Mouse (Mus musculus): ENCODE results near the gene Slc24a3.
A peak's percentile ranks its signal among the peaks of the same experiment; 100 is the strongest.

The Slc24a3 gene

DNA sequence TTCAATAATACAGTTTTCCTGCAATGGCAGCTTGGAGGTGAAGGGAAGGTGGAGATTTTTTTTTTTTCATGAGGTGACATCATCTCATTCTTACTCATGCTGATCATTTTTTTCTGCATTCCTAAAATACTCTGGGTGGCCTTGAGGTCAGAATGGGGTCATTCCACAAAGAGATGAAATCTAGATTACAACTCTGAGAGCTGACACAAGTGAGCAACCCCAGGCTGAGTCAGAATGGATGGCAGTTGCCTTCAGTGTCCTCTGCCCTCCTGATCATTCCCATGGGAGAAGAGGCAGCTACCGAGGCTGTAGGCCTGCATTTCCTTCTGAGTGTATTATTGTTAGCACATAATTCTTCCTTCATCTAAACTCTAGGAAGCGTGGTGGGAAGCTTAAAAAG lies 116.2 kb downstream of the Slc24a3 start:
- DNase-seq (ENCODE audit: low spot score) = no peak

DNA sequence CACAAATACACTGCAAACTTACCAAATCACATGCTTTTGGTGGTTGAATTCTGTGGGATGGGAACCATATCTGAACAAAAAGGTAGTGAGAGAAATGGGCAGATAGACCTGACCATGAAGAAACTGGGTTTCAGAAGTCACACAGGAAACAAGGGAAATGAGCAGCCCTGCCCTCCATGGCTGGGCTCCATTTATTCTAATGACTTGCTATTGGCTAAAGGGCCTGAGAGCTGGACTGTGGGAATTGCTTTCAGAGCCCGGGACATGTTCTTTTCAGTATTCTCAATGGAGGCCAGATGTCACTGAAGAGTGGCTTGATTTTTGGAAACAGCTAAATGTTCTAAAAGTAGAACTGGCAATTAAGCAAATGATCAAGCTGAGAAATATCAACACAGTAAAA lies 120.9 kb downstream of the Slc24a3 start:
- no peak for DNase-seq (ENCODE audit: low spot score)

DNA sequence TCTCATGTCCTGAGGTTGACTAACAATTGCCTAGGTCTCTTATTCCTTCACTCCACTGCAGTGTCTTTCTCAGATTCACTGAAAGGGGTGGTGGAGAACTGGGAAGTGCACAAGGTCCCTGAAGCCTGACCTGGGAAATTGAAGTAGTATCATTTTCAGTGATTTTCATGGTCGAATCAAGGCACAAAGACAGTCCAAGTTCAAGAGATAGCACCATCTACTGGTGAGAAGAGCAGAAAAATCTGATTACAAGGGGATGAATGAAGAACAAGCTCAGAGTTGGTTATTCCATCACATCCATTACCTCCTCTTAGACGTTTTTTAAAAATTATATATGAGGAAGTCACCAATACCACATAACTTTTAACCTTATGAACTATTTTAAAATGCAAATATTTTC lies 123.9 kb downstream of the Slc24a3 start:
- peak; percentile 40 for DNase-seq (ENCODE audit: low spot score)

DNA sequence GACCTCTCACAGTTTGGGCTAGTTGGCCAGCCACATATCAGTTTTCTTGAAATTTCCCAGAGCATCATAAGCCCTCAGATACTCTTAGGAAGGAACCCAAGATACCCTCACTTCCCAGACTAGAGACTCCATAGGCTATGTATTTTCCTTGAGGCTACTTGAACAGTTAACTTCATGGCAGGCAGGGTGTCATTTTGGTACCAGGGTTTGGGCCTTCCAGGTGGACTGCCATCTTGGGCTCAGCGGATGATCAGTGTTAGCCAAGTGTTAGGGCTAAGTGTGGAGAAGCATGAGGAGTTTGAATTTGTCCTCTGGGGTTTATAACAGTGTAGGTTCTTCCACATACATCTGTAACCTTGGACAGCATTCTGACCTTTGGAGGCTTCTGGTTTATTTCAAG lies 124.6 kb downstream of the Slc24a3 start:
- DNase-seq (ENCODE audit: low spot score) = no peak

DNA sequence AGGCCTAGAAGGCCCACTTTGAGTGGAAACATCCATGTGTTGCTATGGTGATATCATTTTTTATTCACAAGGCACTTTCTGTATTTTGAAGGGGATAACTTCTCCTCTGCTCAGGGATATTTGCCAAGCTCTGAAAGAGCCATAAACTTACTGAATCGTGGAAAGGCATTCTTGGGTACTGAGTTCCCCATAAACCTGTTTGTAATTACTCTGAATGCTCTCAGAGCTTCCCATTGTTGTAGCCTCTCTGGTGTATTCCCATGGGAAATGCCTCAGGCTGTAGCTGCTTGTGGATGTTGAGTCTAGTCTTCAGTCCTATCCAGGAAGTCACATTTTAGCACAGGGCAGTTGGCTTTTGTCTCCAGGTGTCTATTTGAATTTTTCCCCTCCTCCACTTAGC lies 125.3 kb downstream of the Slc24a3 start:
- DNase-seq (ENCODE audit: low spot score) = no peak

DNA sequence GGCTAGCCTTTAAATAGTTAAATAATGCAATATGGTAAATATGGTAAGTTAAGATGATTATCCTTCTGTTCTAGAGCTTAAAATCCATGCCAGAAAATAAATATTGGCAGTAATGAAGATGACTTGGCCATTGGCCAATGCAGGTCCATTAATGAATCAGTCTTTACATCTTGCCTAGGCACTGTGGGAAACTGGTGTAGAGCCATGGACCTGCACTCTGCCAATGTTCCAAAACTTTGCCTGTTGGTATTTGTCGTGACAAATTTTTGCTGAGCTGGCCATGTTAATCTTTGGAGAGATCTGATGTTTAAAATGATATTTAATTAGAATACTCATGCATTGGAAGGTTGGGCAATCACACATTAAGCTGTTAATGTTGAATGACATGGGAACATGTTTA lies 129.4 kb downstream of the Slc24a3 start:
- DNase-seq (ENCODE audit: low spot score) = no peak

DNA sequence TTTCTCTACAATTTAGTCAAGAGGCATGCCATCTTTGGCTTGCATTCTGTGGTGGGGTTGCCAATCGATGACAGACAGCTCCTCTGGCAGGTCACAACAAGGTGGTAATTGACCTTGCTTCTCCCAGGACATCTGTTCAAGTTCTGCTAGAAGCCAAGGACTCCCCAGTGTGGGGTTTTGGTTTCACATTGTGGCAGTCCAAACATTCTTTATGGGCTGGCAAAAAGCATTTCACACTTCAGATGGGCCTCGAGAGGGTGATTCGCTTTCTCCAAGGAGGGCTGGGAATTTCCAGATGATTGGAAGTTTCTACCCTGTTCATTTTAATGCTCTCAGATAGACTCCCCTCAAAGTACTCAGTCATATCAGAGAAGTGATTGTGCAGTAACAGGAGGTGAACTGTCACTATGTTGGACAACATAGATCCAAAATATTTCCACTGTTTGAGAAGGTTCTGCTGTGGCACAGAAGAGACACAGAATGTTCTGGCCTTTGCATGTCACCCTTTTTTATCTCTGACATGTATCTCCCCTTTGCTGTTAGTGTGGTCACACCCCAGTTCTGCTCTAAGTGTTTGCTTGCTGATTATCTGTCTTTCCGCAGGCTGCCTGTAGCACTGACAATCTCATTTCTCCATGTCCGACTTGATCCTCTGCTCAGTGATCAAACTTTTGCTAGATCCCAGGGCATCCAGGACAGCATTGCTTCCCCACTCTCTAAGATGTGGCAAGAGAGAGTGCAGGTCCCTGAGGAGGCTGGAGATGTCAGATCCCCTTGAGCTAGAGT lies 132.6 kb downstream of the Slc24a3 start:
- DNase-seq (ENCODE audit: low spot score) = no peak

DNA sequence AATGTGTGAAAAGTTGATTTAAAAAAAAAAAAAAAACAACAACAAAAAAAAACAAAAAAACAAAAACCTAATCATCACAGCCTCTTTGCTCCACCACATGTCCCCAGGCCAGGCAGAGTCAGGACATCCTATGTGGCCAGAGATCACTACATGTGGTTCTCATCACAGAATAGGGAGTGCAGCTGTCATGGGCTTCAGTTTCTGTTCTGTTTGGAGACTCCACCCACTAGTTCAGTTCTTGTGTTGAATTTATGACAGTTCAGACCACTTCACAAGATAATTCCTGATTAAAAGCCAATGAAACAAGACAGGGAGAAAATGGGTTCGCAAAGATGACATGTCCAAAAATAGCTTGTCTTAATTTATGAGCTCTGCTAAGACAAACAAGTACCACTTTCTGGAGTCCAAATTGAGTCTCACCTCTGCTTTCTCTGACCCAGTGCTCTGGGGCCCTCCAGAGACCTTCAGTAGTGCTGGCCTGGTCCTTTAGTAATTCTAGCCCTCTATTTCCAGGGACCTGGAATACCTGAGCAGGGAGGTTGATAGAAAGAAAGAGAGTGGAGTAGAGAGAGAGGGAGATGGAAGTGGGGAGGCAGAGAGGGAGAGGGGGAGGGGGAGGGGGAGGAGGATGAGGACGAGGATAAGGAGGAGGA lies 139.8 kb downstream of the Slc24a3 start:
- no peak for DNase-seq (ENCODE audit: low spot score)

DNA sequence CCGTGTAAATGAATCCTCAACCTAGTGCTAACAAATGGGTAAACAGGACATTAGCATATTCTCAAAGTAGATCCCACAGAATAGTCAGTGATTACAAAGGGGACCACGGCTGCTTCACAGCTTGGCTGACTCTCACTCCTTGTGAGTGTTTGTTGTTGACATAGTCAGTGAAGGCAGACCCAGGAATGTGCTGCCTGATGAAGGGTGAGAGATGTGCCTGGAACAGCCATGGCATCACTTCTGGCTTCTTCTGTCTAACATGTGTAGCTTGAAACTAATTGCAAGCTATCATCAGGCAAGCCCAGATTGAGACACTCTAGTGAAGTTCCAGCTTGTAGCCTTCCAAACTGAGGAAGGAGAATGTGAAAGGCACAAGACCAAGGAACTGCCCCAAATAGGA lies 151.4 kb downstream of the Slc24a3 start:
- no peak for DNase-seq (ENCODE audit: low spot score)

DNA sequence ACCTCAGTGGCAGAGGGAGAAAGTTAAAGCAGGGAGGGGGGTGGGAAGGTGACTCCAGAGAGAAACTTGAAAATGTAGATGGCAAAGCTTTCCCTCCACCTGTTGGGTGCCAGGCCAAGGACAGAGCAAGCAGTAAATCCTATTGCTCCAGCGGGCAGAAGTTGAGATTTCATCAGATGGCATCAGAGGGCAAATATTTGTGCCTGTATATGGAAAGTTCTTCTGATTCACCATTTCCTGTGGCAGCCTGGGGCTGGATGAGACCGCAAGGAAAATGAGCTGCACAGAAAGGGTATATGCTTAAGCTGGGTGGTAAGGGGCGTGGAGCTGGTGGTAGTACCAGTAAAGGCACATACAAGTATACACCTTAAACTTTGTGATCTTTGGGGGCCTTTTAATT lies 153.7 kb downstream of the Slc24a3 start:
- DNase-seq (ENCODE audit: low spot score) = no peak

DNA sequence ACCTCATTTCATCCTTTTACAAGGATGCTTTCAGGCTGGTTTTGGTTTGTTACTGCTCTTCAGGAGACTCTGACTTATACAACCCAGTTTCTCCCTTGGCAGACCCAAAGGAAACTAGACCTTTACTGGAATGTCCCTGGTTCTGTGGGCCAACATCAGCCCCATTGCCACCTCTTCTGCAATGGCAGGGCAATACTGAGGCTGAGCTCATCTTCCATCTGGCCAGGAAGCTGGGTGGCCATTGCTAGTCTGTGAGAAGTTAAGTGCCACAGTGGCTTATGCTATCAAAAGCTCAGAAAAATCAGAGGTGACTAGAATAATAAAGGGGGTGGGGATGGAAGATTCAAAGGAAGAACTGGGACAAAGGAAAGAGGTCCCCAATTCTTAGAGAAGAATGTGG lies 154.2 kb downstream of the Slc24a3 start:
- DNase-seq (ENCODE audit: low spot score) = no peak

DNA sequence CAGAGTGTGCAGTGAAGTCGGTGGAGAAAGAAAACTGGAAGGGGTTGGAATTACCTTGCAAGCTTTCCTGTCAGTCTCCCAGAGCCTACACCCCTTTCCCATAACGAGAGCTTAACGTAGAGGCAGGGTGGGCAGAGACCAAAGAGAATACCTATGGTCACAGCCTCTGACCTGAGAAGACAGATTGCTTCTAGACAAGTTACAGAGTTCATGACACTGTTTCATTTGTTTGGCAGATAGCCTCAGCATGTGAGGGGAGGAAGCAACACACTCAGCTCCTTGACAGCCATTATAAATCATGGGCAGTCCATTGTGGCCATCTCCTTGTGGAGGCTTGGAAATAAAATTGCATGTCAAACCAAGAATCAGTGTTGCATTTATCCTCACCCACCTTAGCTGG lies 156.9 kb downstream of the Slc24a3 start:
- DNase-seq (ENCODE audit: low spot score) = no peak

DNA sequence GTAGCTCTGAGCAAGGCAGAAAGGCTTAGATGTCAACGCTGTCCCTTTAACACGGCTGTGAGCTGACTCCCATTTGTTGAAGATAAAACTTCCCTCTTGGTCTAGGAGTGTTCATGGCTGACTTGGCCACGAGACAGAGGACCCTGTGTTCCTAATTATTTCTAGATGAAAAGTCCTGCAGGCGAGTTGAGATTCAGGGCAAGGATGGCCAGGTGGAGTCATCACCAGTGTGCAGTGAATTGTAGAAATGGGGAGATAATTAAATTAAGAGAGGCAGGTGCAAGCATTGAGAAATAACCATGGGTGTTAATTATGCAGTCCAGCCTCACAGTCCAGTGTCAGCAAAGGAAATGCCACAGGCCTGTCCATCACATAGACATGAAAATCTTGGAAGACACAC lies 158.3 kb downstream of the Slc24a3 start:
- no peak for DNase-seq (ENCODE audit: low spot score)

DNA sequence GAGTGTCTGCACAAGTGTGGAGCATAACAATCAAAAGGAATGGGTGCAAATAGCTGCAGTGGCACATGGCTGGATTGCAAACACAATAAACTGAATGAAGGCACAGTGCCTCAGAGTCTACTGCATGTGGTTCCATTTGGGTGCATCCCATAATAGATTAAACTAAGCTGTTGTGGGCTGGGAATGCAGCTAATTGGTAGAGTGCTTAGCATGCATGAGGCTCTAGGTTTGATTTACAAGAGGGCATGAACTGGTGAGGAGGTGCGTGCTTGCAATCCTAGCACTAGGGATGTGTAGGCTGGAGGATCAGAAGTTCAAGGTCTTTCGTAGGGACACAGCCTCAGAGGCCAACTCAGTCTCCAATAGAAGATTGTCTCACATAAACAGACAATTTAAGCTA lies 159.0 kb downstream of the Slc24a3 start:
- no peak for DNase-seq (ENCODE audit: low spot score)

DNA sequence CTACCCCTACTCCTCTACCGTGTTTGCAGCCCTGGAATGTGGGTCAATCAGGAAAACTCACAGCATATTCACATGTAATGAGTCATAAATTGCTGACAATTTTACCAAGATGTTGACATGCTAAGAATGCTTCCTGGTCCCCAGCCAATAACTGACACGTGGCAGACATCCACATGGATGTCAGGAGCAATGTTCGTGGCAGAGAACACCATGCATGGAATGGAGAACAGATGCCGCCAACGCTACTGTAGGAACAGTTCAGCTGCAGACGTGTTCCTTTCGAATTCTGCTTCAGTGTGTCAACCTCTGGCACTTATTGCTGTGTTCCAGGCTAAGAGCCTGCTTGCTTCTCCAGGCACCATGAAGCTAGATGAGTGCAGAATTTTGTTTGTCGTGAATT lies 162.2 kb downstream of the Slc24a3 start:
- no peak for DNase-seq (ENCODE audit: low spot score)

DNA sequence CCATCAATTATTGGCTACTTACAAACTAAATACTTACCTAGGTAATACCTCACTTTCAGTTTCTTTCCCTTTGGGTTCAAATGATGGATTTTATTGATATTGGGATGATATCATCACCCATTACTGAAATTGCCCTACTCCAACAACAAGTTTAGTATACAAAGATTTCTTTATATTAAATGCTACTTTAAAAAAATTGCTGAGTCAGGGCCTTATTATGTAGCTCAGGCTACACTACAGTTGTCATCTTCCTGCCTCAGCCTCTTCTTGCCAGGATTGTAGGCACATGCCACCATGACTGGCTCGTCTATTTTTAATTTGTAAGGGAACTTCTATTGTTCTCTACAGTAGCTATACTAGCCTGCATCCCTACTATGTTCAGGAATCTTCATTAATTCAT lies 164.0 kb downstream of the Slc24a3 start:
- no peak for DNase-seq (ENCODE audit: low spot score)

DNA sequence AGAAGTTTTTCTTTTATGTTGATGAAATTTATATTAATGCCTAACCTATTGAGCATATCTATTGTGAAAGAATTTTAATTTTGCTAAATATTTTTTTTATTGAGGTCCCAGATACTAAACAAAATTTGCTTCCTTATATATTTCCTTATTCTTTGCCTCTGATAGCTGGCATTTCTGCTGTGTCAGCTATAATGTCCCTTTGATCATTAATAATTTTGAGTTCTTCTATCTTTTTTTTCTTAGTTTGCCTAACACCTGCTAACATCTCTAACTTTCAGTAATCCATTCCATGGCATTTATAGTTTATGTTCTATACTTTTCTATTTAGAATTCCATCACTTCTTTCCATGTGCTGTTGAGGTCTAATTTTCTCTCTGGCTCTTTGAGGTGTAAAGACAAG lies 165.9 kb downstream of the Slc24a3 start:
- no peak for DNase-seq (ENCODE audit: low spot score)

DNA sequence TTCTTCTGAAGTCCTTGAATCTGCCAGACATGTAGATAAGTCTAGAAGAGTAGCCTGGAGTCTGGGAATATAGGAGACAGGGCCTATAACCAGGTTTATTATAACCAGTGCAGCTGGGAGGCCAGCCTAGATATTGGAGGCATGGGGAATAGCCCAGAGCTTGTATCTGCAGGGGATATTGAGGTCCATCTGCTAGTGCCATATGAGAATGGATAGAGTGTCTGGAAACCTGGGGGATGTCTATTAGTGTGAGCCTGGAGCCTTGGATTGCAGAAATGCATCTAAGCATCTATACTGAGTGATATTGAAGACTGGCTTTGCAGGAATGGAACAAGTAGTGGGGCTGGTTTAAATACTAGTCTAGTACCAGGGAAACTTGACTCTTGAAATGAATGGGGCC lies 168.9 kb downstream of the Slc24a3 start:
- DNase-seq (ENCODE audit: low spot score) = no peak

DNA sequence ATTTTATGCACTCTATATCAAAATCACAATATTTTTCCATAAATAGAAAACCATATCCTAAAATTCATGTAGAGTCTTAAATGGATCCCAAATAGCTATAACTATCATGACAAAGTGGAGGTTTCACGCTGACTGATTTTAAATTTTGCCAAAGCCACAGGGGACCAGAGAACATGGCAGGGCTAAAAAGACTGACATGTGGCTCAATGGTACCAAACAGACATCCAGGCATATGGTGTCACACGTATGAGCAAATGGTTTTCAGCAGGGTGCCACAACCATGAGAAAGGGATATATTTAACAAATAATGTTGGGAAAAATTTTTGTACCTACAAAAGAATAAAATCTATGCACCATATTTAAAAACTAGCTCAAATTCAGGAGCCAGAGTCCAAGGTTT lies 173.3 kb downstream of the Slc24a3 start:
- DNase-seq (ENCODE audit: low spot score) = no peak

DNA sequence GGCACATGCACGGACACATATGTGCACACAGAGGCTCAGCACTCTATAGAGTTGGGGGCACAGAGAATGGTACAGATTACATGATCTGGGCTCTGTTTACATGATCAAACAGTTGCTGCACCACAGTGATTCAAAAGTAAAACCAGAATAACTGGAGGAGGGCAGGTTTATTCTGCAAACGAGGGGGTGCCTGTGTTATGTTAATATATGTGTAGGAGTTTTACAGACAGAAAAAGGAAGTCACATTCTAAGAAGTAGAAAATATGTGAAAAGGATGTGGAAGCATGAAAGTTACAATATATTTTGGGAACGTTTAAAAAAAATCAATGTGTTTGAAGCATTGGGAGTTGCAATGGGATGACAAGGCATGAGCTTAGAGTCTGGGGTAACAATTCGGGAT lies 175.4 kb downstream of the Slc24a3 start:
- no peak for DNase-seq (ENCODE audit: low spot score)

DNA sequence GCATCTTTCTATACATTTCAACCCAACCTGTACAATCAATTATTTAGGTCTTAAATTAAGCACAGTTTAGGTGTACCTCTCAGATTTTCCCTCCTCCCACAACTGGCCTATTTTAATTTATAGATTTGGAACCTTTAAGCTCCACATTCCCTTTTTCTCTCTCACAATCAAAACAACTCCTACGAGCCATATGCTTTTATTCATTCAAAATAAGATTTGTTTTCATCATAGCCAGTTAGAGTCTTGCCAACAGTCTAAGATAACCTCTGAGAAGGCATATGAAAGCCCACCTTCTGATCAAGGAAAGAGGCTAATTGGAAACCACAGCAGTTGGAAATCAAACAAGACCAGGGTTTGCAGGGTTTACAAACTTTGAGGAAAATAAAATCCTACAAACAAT lies 177.0 kb downstream of the Slc24a3 start:
- no peak for DNase-seq (ENCODE audit: low spot score)

DNA sequence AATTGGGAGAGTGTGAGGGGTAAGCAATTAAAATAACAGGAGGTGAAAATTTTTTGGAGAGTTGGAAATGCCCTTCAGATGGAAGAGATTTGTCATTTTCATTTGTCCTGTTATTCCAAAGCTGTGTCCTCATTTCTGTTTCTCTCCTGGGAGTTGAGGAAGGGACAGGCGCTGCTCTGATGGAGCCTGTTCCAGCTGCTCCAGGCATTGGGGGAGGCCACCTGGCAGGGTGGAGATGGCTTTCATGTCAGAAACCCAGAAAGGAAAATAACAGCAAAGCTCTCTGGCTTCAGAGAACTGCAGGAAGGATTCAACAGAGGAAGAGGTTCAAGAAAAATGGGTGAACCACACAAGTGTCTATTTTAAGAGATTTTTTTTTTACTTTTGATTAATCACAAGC lies 186.2 kb downstream of the Slc24a3 start:
- no peak for DNase-seq (ENCODE audit: low spot score)

DNA sequence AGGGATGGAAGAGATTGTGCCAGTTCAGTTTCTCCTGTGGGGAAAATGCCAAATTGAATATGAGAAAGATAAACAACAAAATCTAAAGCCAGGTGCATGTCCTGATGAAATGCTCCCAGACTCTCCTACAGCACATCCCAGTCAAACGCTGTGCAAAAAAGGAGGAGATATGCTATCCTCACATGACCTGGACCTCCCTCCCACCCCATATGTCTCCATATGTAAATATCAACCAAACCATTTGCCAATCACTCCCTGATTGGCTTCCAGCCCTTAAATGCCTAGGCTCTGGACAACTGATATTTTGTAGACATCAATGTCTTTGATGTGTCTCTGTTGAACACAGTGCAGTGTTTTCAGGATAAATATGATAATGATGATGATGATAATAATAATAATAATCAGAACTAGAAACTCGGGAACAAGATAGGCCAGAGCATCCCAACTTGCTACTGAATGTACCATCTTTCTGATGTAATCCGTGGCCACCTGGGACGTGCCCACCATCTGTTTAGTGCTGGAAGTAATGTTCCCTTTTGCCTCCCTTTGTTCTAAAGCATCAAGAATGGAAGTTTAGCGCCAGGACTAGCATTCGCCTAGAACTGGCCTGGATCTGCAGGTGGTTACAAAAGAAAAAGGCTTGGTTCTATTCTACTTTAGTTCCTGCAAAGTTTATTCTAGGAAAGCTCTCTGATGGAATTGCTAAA lies 190.8 kb downstream of the Slc24a3 start:
- no peak for DNase-seq (ENCODE audit: low spot score)

Measured in retina, embryonic 14.5 days (tissue).